Mouse (Mus musculus): ENCODE data around the gene Gapdhs.

DNA sequence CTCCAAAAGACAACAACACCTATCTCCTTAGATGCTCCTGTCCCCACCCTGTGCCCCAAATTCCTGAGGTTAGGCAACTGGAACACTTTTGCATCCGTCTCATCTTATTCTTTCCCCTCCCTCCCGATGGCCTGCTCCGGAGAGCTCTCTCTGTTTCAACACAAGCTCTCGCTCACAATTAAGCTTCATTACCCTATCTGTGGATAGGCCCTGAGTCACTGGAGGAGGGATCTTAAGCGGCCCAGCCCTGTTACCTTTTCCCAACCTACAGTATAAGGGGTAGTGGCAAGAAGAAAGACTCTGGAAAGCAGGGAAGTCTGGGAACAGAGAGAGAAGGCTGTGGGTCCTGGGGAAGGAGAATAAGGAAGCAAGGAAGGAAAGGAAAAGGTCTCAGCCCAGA, 20.0 kb upstream of the Gapdhs start, which contains the start of gene Dmkn:
- TF ChIP-seq EP300 (IDR thresholded peaks at IDR 0.05; ENCODE audit: low read depth), result no peak
- TF ChIP-seq CTCF (IDR thresholded peaks at IDR 0.05; ENCODE audit: low read depth), result no peak
